ENCODE assay signal across 1 mouse cellular context in genomic region chr8:3621199-3621970, GRCm38 (mm10).
TF ChIP-seq lines count a peak whose summit lies in the region.

Gene Xab2, minus strand, starts transcription at chr8:3621316.
Gene Pet100, plus strand, starts transcription at chr8:3621548.

TF ChIP-seq in MEL, 35 proteins besides CTCF, POLR2A, EP300 and RAD21 (continued from another document):
- TF ChIP-seq JUND (IDR thresholded peaks at IDR 0.05; ENCODE audit: low read depth, low read length), result peak; percentile 83; the same call in 1 of the 2 replicates
- TF ChIP-seq SIN3A (IDR thresholded peaks at IDR 0.05; ENCODE audit: low read length), result peak; percentile 100
